Mouse (Mus musculus): ENCODE data around the gene Crk. TPM values are rescaled to one million over a fixed set of nuclear protein-coding genes. Genes with fewer than 3 reads are reported as not detected.

Gene Crk
- polyA plus RNA-seq, 1 experiment: 49.5 TPM

DNA sequence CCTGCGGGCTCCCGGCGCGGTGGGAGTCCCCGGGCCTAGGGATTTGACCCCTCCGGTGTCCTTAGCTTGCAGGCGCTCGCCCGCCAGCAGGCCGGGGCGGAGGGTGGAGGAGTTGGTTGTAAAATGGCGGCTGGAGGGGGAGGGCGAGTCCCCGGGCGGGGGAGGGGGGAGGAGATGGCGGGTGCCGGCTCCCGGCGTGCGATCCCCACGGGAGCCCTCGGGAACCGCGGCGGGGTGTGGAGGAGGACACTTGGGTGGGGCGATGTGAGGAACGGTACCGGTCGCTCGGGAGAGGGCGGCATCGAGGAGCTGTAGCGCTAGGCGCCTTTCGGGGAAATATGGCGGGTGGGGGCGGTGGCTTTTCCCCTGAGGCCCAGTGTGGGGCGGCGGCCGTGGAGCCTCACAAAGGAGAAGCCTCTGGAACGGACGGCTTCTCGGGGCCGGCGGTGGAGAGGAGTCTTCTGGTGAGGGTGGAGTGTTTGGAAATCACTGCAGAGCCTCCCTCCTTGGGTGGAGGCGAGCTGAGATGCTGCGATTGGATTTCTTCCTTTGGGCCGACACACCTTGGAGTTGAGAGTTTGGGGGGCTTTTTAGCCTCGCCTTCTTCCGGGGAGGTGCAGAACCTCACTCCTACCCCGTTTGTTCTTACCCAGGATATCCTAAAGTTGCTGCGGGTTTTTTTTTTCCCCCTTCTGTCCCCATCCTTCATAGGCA is 54.3 kb downstream of the Crk start:
- peaks cover 26% of the 10 kb centered on the region for H3K4me1 ChIP-seq (ENCODE audit: control insufficient read depth, insufficient read depth, low read length)
- DNase-seq: no peak
- peak overlapping the region; percentile 83 for H3K4me3 ChIP-seq (replicated peaks; ENCODE audit: extremely low read depth, low read depth, low read length)
- TF ChIP-seq POLR2A (IDR thresholded peaks at IDR 0.05; ENCODE audit: borderline replicate concordance, extremely low read depth, low read depth, low read length) (peak; percentile 22; the same call in 1 of the 2 replicates), CTCF (IDR thresholded peaks at IDR 0.05; ENCODE audit: insufficient read depth, low read length) (no peak)
- under 1% methylated on average over 52 of the region's 52 CpGs for WGBS

DNA sequence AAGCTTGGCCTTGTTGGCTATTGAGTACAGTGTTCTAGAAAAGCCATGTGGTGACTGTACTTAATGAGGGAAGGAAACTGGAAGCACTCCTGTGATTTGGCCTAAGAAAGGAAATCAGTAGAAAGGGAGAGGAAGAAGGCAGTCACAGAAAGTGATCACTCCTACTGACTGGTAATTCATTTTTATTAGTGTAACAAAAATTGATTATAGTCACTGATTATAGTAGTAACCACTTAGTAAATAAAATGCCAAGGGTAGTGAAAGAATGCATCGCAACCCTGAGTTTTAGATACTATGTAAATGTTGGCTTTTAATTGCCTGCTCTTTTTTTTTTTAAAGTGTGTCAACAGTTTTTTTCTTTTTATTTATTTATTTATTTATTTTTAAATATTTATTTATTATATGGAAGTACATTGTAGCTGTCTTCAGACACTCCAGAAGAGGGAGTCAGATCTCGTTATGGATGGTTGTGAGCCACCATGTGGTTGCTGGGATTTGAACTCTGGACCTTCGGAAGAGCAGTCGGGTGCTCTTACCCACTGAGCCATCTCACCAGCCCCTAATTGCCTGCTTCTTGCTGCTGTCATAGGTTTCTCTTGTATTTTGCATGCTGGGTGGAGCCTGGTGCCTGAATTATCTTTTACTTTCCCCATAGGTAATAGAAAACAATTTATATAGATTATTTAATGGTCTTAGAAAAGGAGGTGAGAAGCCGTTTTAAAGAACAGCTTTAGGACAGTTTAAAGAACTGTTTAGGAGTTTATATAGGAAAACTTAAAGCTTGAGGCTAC is 56.6 kb downstream of the Crk start:
- DNase-seq: no peak
- Histone ChIP-seq H3K4me1 (ENCODE audit: control insufficient read depth, insufficient read depth, low read length) (peaks cover 35% of the 10 kb centered on the region), H3K4me3 (replicated peaks; ENCODE audit: extremely low read depth, low read depth, low read length) (no peak overlapping the region)
- 59% methylated on average over 5 of the region's 5 CpGs for WGBS
- TF ChIP-seq POLR2A (IDR thresholded peaks at IDR 0.05; ENCODE audit: borderline replicate concordance, extremely low read depth, low read depth, low read length) (no peak), CTCF (IDR thresholded peaks at IDR 0.05; ENCODE audit: insufficient read depth, low read length) (no peak)

GRCm38 (mm10) chr11:75736978-75737377 is 57.9 kb downstream of the Crk start:
- 21% methylated on average over 3 of the region's 3 CpGs for WGBS
- TF ChIP-seq POLR2A (IDR thresholded peaks at IDR 0.05; ENCODE audit: borderline replicate concordance, extremely low read depth, low read depth, low read length) (no peak), CTCF (IDR thresholded peaks at IDR 0.05; ENCODE audit: insufficient read depth, low read length) (no peak)
- no peak for DNase-seq
- no peak overlapping the region for H3K4me3 ChIP-seq (replicated peaks; ENCODE audit: extremely low read depth, low read depth, low read length)
- H3K4me1 ChIP-seq (ENCODE audit: control insufficient read depth, insufficient read depth, low read length): peaks cover 43% of the 10 kb centered on the region

- 30% methylated on average over 2 of the region's 2 CpGs for WGBS
- TF ChIP-seq POLR2A (IDR thresholded peaks at IDR 0.05; ENCODE audit: borderline replicate concordance, extremely low read depth, low read depth, low read length) (no peak), CTCF (IDR thresholded peaks at IDR 0.05; ENCODE audit: insufficient read depth, low read length) (no peak)
- H3K4me3 ChIP-seq (replicated peaks; ENCODE audit: extremely low read depth, low read depth, low read length): no peak overlapping the region
- no peak for DNase-seq
- peaks cover 47% of the 10 kb centered on the region for H3K4me1 ChIP-seq (ENCODE audit: control insufficient read depth, insufficient read depth, low read length)
Observed at GRCm38 (mm10) chr11:75737806-75738476, 58.9 kb downstream of the Crk start.

GRCm38 (mm10) chr11:75738477-75738821 is 59.4 kb downstream of the Crk start:
- H3K4me3 ChIP-seq (replicated peaks; ENCODE audit: extremely low read depth, low read depth, low read length): no peak overlapping the region
- H3K4me1 ChIP-seq (ENCODE audit: control insufficient read depth, insufficient read depth, low read length): peaks cover 47% of the 10 kb centered on the region
- no peak for DNase-seq
- TF ChIP-seq POLR2A (IDR thresholded peaks at IDR 0.05; ENCODE audit: borderline replicate concordance, extremely low read depth, low read depth, low read length) (no peak), CTCF (IDR thresholded peaks at IDR 0.05; ENCODE audit: insufficient read depth, low read length) (no peak)
- WGBS: 86% methylated on average over 7 of the region's 7 CpGs

- no peak for TF ChIP-seq CTCF (IDR thresholded peaks at IDR 0.05; ENCODE audit: insufficient read depth, low read length)
- TF ChIP-seq POLR2A (IDR thresholded peaks at IDR 0.05; ENCODE audit: borderline replicate concordance, extremely low read depth, low read depth, low read length): no peak
- Histone ChIP-seq H3K4me1 (ENCODE audit: control insufficient read depth, insufficient read depth, low read length) (peaks cover 48% of the 10 kb centered on the region), H3K4me3 (replicated peaks; ENCODE audit: extremely low read depth, low read depth, low read length) (no peak overlapping the region)
- no peak for DNase-seq
- WGBS: 30% methylated on average over 3 of the region's 3 CpGs
Observed at GRCm38 (mm10) chr11:75740204-75740603, 61.1 kb downstream of the Crk start.

GRCm38 (mm10) chr11:75741615-75742014 is 62.6 kb downstream of the Crk start:
- DNase-seq: no peak
- 36% methylated on average over 3 of the region's 3 CpGs for WGBS
- TF ChIP-seq CTCF (IDR thresholded peaks at IDR 0.05; ENCODE audit: insufficient read depth, low read length) (no peak), POLR2A (IDR thresholded peaks at IDR 0.05; ENCODE audit: borderline replicate concordance, extremely low read depth, low read depth, low read length) (no peak)
- Histone ChIP-seq H3K4me1 (ENCODE audit: control insufficient read depth, insufficient read depth, low read length) (peaks cover 52% of the 10 kb centered on the region), H3K4me3 (replicated peaks; ENCODE audit: extremely low read depth, low read depth, low read length) (no peak overlapping the region)

DNA sequence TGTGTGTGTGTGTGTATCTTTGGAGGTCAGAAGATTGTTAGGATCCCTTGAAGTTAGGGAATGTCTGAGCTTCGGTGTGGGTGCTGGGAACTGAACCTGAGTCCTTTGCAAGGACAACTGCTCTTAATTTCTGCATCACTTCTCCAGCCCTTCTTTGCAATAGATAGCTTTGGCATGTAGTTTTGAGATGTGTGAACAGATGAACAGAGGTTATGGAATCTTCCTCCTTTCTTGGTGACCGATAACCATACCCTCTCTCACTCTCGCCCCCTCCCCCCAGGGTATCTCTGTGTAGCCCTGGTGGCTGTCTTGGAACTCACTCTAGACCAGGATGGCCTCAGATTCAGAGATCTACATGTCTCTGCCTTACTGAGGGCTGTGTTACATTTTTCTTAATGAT is 65.7 kb downstream of the Crk start:
- WGBS: 87% methylated on average over 3 of the region's 3 CpGs
- DNase-seq: no peak
- Histone ChIP-seq H3K4me1 (ENCODE audit: control insufficient read depth, insufficient read depth, low read length) (peaks cover 44% of the 10 kb centered on the region), H3K4me3 (replicated peaks; ENCODE audit: extremely low read depth, low read depth, low read length) (no peak overlapping the region)
- TF ChIP-seq POLR2A (IDR thresholded peaks at IDR 0.05; ENCODE audit: borderline replicate concordance, extremely low read depth, low read depth, low read length): no peak

- TF ChIP-seq POLR2A (IDR thresholded peaks at IDR 0.05; ENCODE audit: borderline replicate concordance, extremely low read depth, low read depth, low read length) (no peak), CTCF (IDR thresholded peaks at IDR 0.05; ENCODE audit: insufficient read depth, low read length) (no peak)
- WGBS: 41% methylated on average over 1 of the region's 1 CpGs
- Histone ChIP-seq H3K4me3 (replicated peaks; ENCODE audit: extremely low read depth, low read depth, low read length) (no peak overlapping the region), H3K4me1 (ENCODE audit: control insufficient read depth, insufficient read depth, low read length) (peaks cover 39% of the 10 kb centered on the region)
- DNase-seq: no peak
Observed at GRCm38 (mm10) chr11:75750537-75750936, 71.5 kb downstream of the Crk start.

All from lung, adult 2 months (tissue).